Comparison of ENCODE assay signal across 8 mouse cellular contexts in the genomic region with DNA sequence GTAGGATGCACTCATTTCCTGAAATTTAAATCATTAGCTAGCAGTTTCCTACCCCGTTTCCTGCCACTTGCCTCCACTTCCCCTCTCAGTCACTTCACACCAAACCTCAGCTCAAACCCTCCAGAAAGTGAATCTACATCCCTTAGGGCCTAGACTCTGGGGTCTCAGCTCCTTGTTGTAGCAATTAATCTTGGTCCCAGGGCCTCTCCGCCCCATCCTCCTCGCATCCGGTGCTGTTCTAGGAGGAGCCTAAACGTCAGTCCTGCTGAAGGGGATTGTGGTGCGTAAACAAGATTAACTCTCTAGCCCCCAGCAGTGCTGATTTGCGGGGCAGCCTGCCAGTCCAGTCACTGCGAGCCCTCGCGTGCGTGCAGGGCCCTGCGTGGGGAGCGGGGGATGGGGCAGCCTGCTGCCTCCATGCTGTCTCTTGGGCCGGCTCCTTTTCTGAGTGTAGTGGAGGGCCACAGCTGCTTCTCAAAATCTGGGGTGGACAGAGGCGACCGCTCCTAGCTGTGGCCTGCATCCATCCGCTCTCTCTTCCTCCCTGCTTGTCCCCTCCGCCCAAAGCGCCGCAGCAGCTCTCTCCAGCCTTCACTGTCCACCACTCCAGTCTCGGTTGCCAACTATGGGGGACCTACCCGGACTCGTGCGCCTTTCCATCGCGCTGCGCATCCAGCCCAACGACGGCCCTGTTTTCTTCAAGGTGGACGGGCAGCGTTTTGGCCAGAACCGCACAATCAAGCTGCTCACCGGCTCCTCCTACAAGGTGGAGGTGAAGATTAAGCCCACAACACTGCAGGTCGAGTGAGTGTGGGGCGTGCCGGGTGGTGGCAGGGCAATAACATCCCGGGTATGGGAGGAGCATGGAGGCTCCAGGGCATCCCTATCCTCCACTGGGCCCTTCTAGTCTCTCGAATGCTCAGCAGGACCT. TPM values are rescaled to one million over a fixed set of nuclear protein-coding genes. Genes with fewer than 3 reads are reported as not detected.
A peak's percentile ranks its signal among the peaks of the same experiment; 100 is the strongest.
DNase-seq lines count a peak whose midpoint lies in the region; ATAC-seq and TF ChIP-seq lines count a peak whose summit lies in the region.

Gene Cnrip1, plus strand, starts transcription at position 42 of the 931 bp plus-strand sequence.
Gene Plek, minus strand, starts transcription at position 837 of the 931 bp plus-strand sequence.

- peak; percentile 54 for DNase-seq in T-cell, adult 2 months (ENCODE audit: low spot score)
- peak; percentile 85 to 91 for DNase-seq in cerebellum, postnatal 36 days
- DNase-seq in gastrocnemius, adult 2 months: peak; percentile 80
- DNase-seq in layer of hippocampus, postnatal 36 days: peak; percentile 85 to 87
- DNase-seq in lung, postnatal 10 days: peak; percentile 85
- DNase-seq in ovary, postnatal 10 days (ENCODE audit: low spot score): peak; percentile 53
- DNase-seq in thymus, postnatal 0 days (ENCODE audit: low spot score): peak; percentile 3

- under 1% methylated on average over 38 of the region's 38 CpGs for WGBS in hindbrain, embryonic 15.5 days

- H3K9me3 ChIP-seq in hindbrain, embryonic 15.5 days: no peaks in the 10 kb centered on the region

- H3K4me3 ChIP-seq in gastrocnemius, adult 2 months: peak within 1 kb of the TSS; percentile 84
- H3K4me3 ChIP-seq in hindbrain, embryonic 15.5 days: peak within 1 kb of the TSS; percentile 83

- no peak for TF ChIP-seq CTCF in gastrocnemius, adult 2 months (IDR thresholded peaks at IDR 0.05)

- H3K4me1 ChIP-seq in hindbrain, embryonic 15.5 days (replicated peaks): peaks cover 23% of the 10 kb centered on the region

- intact Hi-C loops in gastrocnemius, adult 2 months (cut with DNase I): no loop called here

- H3K27ac ChIP-seq in gastrocnemius, adult 2 months: peak within 1 kb of the TSS; percentile 87
- H3K27ac ChIP-seq in hindbrain, embryonic 15.5 days (replicated peaks): peak within 1 kb of the TSS; percentile 94

- no peaks in the 10 kb centered on the region for H3K27me3 ChIP-seq in hindbrain, embryonic 15.5 days

- peak within 1 kb of the TSS; percentile 74 for H3K4me2 ChIP-seq in hindbrain, embryonic 15.5 days

- peak; percentile 98 for ATAC-seq in hindbrain, embryonic 15.5 days (ENCODE audit: low FRiP score, low read depth)

- peak within 1 kb of the TSS; percentile 85 for H3K9ac ChIP-seq in hindbrain, embryonic 15.5 days

- H3K36me3 ChIP-seq in hindbrain, embryonic 15.5 days: peaks cover 7% of the 10 kb centered on the region; the same call in 1 of the 2 replicates

RNA-seq across cellular contexts. Expression of gene Cnrip1, which starts in this region (rescaled TPM):
- total RNA-seq in gastrocnemius, adult 2 months (2021): 1 to 10 TPM; 2.3 to 2.6 TPM
- polyA plus RNA-seq in hindbrain, embryonic 15.5 days (2015; fragmentation: Nextera tagmentation; extraction: Ambion mirVana): 141 and 154 TPM in 2 replicates
- total RNA-seq in layer of hippocampus, postnatal 36 days (2021): 100 to 1,000 TPM; 117 to 126 TPM
- 3.3 and 3.7 TPM in 2 replicates for polyA plus RNA-seq in thymus, postnatal 0 days (2015; fragmentation: Nextera tagmentation; extraction: Ambion mirVana)

RNA-seq across cellular contexts. Expression of gene Plek, which starts in this region (rescaled TPM):
- under 1 TPM; 0.84 to 0.99 TPM for total RNA-seq in gastrocnemius, adult 2 months (2021)
- polyA plus RNA-seq in hindbrain, embryonic 15.5 days (2015; fragmentation: Nextera tagmentation; extraction: Ambion mirVana): 3.4 and 3.8 TPM in 2 replicates
- total RNA-seq in layer of hippocampus, postnatal 36 days (2021): 1 to 10 TPM; 4.7 to 5.7 TPM
- polyA plus RNA-seq in thymus, postnatal 0 days (2015; fragmentation: Nextera tagmentation; extraction: Ambion mirVana): 3.8 and 4.1 TPM in 2 replicates

Comparison
In these comparisons a context has a peak if more than half of its experiments do, and no peak if none do; other contexts are left out.
1. Peak in every context shown above with its lines: DNase-seq, ATAC-seq, H3K4me3 ChIP-seq and H3K27ac ChIP-seq.
2. RNA of gene Cnrip1 (total RNA-seq): 117 to 126 TPM in layer of hippocampus, postnatal 36 days; 2.3 to 2.6 TPM in gastrocnemius, adult 2 months; every median in the first group is over 10 times any median in the second.
3. RNA of gene Cnrip1 (polyA plus RNA-seq): 141 to 154 TPM in hindbrain, embryonic 15.5 days; 3.3 to 3.7 TPM in thymus, postnatal 0 days; every median in the first group is over 10 times any median in the second.
4. DNase-seq: peak in every context shown above with its lines; median percentile 88 in cerebellum, postnatal 36 days; 86 in layer of hippocampus, postnatal 36 days; 85 in lung, postnatal 10 days; 80 in gastrocnemius, adult 2 months; 54 in T-cell, adult 2 months; 53 in ovary, postnatal 10 days; 3 in thymus, postnatal 0 days.